Mouse (Mus musculus): ENCODE data around the gene Cradd. TPM values are rescaled to one million over a fixed set of nuclear protein-coding genes. Genes with fewer than 3 reads are reported as not detected.

The Cradd gene
- polyA plus RNA-seq, 1 experiment from 2014 or later: 11.7 TPM

- Histone ChIP-seq H3K9me3 (no peaks in the 10 kb centered on the region), H3K27ac (no peak overlapping the region), H3K9ac (no peak overlapping the region), H3K36me3 (no peaks in the 10 kb centered on the region), H3K4me1 (replicated peaks) (peaks cover 16% of the 10 kb centered on the region; the same call in 1 of the 2 replicates), H3K27me3 (no peaks in the 10 kb centered on the region), H3K4me3 (no peak overlapping the region), H3K4me2 (no peak overlapping the region)
- 84% methylated on average over 16 of the region's 16 CpGs for WGBS
- ATAC-seq (ENCODE audit: low FRiP score): no peak
Observed at GRCm38 (mm10) chr10:95223211-95223610, 100.7 kb downstream of the Cradd start.

- 84% methylated on average over 9 of the region's 9 CpGs for WGBS
- Histone ChIP-seq H3K9ac (no peak overlapping the region), H3K36me3 (no peaks in the 10 kb centered on the region), H3K9me3 (no peaks in the 10 kb centered on the region), H3K4me1 (replicated peaks) (peaks cover 8% of the 10 kb centered on the region; the same call in 1 of the 2 replicates), H3K27me3 (no peaks in the 10 kb centered on the region), H3K4me3 (no peak overlapping the region), H3K27ac (no peak overlapping the region), H3K4me2 (no peak overlapping the region)
- no peak for ATAC-seq (ENCODE audit: low FRiP score)
Observed at GRCm38 (mm10) chr10:95221914-95222313, 102.0 kb downstream of the Cradd start.

- Histone ChIP-seq H3K27ac (no peak overlapping the region), H3K9ac (no peak overlapping the region), H3K4me3 (no peak overlapping the region), H3K27me3 (no peaks in the 10 kb centered on the region), H3K4me2 (no peak overlapping the region), H3K36me3 (no peaks in the 10 kb centered on the region), H3K4me1 (replicated peaks) (peaks cover 8% of the 10 kb centered on the region; the same call in 1 of the 2 replicates), H3K9me3 (no peaks in the 10 kb centered on the region)
- 47% methylated on average over 3 of the region's 3 CpGs for WGBS
- no peak for ATAC-seq (ENCODE audit: low FRiP score)
Observed at GRCm38 (mm10) chr10:95220536-95220935, 103.4 kb downstream of the Cradd start.

- H3K4me3 ChIP-seq: no peak overlapping the region
- ATAC-seq (ENCODE audit: low FRiP score): no peak
- peaks cover 8% of the 10 kb centered on the region; the same call in 1 of the 2 replicates for H3K4me1 ChIP-seq (replicated peaks)
- no peaks in the 10 kb centered on the region for H3K27me3 ChIP-seq
- WGBS: 80% methylated on average over 9 of the region's 9 CpGs
- no peak overlapping the region for H3K4me2 ChIP-seq
- H3K9me3 ChIP-seq: no peaks in the 10 kb centered on the region
- H3K36me3 ChIP-seq: no peaks in the 10 kb centered on the region
- H3K9ac ChIP-seq: no peak overlapping the region
- no peak overlapping the region for H3K27ac ChIP-seq
Observed at GRCm38 (mm10) chr10:95218683-95219060, 105.3 kb downstream of the Cradd start.

GRCm38 (mm10) chr10:95217956-95218682, 105.8 kb downstream of the Cradd start:
- WGBS: 68% methylated on average over 18 of the region's 18 CpGs

GRCm38 (mm10) chr10:95215324-95215723, 108.6 kb downstream of the Cradd start:
- Histone ChIP-seq H3K4me1 (replicated peaks) (no peaks in the 10 kb centered on the region; the same call in 1 of the 2 replicates), H3K27me3 (no peaks in the 10 kb centered on the region), H3K9me3 (no peaks in the 10 kb centered on the region), H3K4me3 (no peak overlapping the region), H3K27ac (no peak overlapping the region), H3K36me3 (no peaks in the 10 kb centered on the region), H3K9ac (no peak overlapping the region), H3K4me2 (no peak overlapping the region)
- no peak for ATAC-seq (ENCODE audit: low FRiP score)
- 89% methylated on average over 15 of the region's 15 CpGs for WGBS

More at GRCm38 (mm10) chr10:95217956-95218682, 105.8 kb downstream of the Cradd start:
- H3K9me3 ChIP-seq: no peaks in the 10 kb centered on the region
- peaks cover 8% of the 10 kb centered on the region; the same call in 1 of the 2 replicates for H3K4me1 ChIP-seq (replicated peaks)
- no peak overlapping the region for H3K27ac ChIP-seq
- no peak for ATAC-seq (ENCODE audit: low FRiP score)
- no peaks in the 10 kb centered on the region for H3K36me3 ChIP-seq
- H3K4me3 ChIP-seq: no peak overlapping the region
- H3K4me2 ChIP-seq: no peak overlapping the region
- H3K9ac ChIP-seq: no peak overlapping the region
- no peaks in the 10 kb centered on the region for H3K27me3 ChIP-seq

- no peak overlapping the region for H3K9ac ChIP-seq
- no peaks in the 10 kb centered on the region; the same call in 1 of the 2 replicates for H3K4me1 ChIP-seq (replicated peaks)
- 84% methylated on average over 9 of the region's 9 CpGs for WGBS
- H3K27ac ChIP-seq: no peak overlapping the region
- no peaks in the 10 kb centered on the region for H3K27me3 ChIP-seq
- ATAC-seq (ENCODE audit: low FRiP score): no peak
- no peak overlapping the region for H3K4me3 ChIP-seq
- H3K4me2 ChIP-seq: no peak overlapping the region
- H3K9me3 ChIP-seq: no peaks in the 10 kb centered on the region
- no peaks in the 10 kb centered on the region for H3K36me3 ChIP-seq
Observed at GRCm38 (mm10) chr10:95213820-95214219, 110.1 kb downstream of the Cradd start.

GRCm38 (mm10) chr10:95213311-95213710, 110.6 kb downstream of the Cradd start:
- H3K27ac ChIP-seq: no peak overlapping the region
- no peaks in the 10 kb centered on the region for H3K36me3 ChIP-seq
- H3K9ac ChIP-seq: no peak overlapping the region
- no peak overlapping the region for H3K4me3 ChIP-seq
- no peaks in the 10 kb centered on the region for H3K27me3 ChIP-seq
- H3K9me3 ChIP-seq: no peaks in the 10 kb centered on the region
- WGBS: 87% methylated on average over 8 of the region's 8 CpGs
- no peak for ATAC-seq (ENCODE audit: low FRiP score)
- H3K4me1 ChIP-seq (replicated peaks): no peaks in the 10 kb centered on the region; the same call in 1 of the 2 replicates
- no peak overlapping the region for H3K4me2 ChIP-seq

DNA sequence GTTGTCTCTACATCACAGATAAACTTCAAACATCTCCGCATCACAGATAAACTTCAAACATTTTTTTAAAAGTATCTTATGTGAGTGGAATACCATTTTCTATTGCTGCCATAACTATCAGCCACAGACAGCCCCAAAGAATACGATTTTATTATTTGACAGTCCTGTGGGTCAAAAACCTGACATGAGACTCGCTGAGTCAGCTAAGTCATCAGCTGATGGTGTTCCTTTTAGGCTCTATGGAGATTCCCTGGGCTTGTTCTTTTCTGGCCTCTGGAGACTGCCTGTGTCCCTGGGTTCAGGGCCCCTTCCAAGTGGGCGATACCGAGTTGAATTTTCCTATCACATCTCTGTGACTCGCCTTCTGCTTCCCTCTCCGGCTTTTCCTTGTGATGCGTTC, 112.3 kb downstream of the Cradd start:
- ATAC-seq (ENCODE audit: low FRiP score): no peak
- 92% methylated on average over 8 of the region's 8 CpGs for WGBS
- Histone ChIP-seq H3K4me1 (replicated peaks) (no peaks in the 10 kb centered on the region; the same call in 1 of the 2 replicates), H3K9ac (no peak overlapping the region), H3K4me2 (no peak overlapping the region), H3K9me3 (no peaks in the 10 kb centered on the region), H3K36me3 (no peaks in the 10 kb centered on the region), H3K27ac (no peak overlapping the region), H3K27me3 (no peaks in the 10 kb centered on the region), H3K4me3 (no peak overlapping the region)

GRCm38 (mm10) chr10:95210664-95211372, 113.1 kb downstream of the Cradd start:
- no peak overlapping the region for H3K9ac ChIP-seq

DNA sequence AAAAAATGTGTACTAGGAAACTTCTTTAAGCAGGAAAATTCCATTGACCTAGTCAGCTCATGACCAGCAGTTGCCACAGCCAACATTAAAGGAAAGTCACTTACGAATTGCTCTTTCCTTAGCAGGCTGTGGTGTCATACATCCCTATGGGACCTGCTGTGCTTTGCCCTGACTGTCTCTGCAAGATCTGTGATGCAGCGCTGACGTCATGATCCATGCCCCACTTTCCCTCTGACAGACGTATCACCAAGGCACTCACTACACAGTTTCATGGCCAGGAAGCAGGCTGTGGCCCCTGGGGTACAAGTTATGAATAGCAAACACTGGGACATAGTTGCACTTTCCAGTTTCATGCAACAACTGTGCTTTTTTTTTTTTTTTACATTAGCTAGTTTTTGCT, 113.8 kb downstream of the Cradd start:
- no peak overlapping the region for H3K9ac ChIP-seq
- H3K4me2 ChIP-seq: no peak overlapping the region
- no peak overlapping the region for H3K4me3 ChIP-seq
- no peaks in the 10 kb centered on the region for H3K9me3 ChIP-seq
- no peaks in the 10 kb centered on the region for H3K36me3 ChIP-seq
- no peak for ATAC-seq (ENCODE audit: low FRiP score)
- no peak overlapping the region for H3K27ac ChIP-seq
- WGBS: 73% methylated on average over 4 of the region's 4 CpGs
- no peaks in the 10 kb centered on the region for H3K27me3 ChIP-seq
- H3K4me1 ChIP-seq (replicated peaks): no peaks in the 10 kb centered on the region; the same call in 1 of the 2 replicates

More at GRCm38 (mm10) chr10:95210664-95211372, 113.1 kb downstream of the Cradd start:
- H3K27ac ChIP-seq: no peak overlapping the region
- H3K27me3 ChIP-seq: no peaks in the 10 kb centered on the region
- no peaks in the 10 kb centered on the region for H3K9me3 ChIP-seq
- no peak overlapping the region for H3K4me2 ChIP-seq
- no peak overlapping the region for H3K4me3 ChIP-seq
- no peak for ATAC-seq (ENCODE audit: low FRiP score)
- 82% methylated on average over 7 of the region's 7 CpGs for WGBS
- no peaks in the 10 kb centered on the region; the same call in 1 of the 2 replicates for H3K4me1 ChIP-seq (replicated peaks)
- no peaks in the 10 kb centered on the region for H3K36me3 ChIP-seq

DNA sequence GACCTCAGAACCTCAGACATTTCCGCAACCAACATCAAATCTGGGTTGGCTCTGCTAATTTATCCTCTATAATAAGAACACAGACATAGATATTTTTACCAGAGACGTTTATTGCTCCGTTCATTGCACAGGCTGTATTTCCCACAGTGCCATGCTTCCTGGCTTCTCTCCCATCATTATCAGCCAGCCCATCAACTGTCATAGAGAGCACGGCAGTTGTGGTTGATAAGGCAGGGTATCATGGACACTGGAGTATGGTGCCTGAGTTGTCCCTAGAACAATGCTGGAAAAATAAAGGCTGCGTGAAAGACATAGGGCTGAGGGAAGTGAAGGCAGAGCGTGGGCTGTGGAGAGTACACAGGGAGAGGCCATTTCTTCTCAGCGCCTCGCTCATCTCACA, 116.5 kb downstream of the Cradd start:
- Histone ChIP-seq H3K27me3 (no peaks in the 10 kb centered on the region), H3K4me1 (replicated peaks) (no peaks in the 10 kb centered on the region; the same call in 1 of the 2 replicates), H3K9ac (no peak overlapping the region), H3K4me2 (no peak overlapping the region), H3K4me3 (no peak overlapping the region), H3K9me3 (no peaks in the 10 kb centered on the region), H3K36me3 (no peaks in the 10 kb centered on the region), H3K27ac (no peak overlapping the region)
- ATAC-seq (ENCODE audit: low FRiP score): no peak
- WGBS: 81% methylated on average over 8 of the region's 8 CpGs
